Mouse (Mus musculus) liver, embryonic 13.5 days (tissue): ENCODE measurements at regions not wholly inside any gene's neighbourhood (a gene's known extent, or its start where the extent isn't known, plus 50 kb on each side); places are given as distances from the start of the nearest gene placed in this dataset.

Experiments
- ATAC-seq: fragments of 200-750 bp; cut with Nextera tagmentation; 2 replicates; pipeline ENCODE4 v1.8.0; 2017; ENCODE audit warnings: low read depth, mild to moderate bottlenecking, moderate number of reproducible peaks, moderate library complexity
- DNase-seq: peaks from one replicate; pipeline ENCODE4 v3.0.0; 2022
- H3K27ac ChIP-seq: fragments of 300-500 bp; sonication (generic); 2 replicates; pipeline ENCODE4 v1.5.1; 2015; ENCODE audit warnings: moderate library complexity, mild to moderate bottlenecking, inconsistent platforms
- H3K27me3 ChIP-seq: fragments of 300-500 bp; sonication (generic); 2 replicates; pipeline ENCODE4 v1.6.1; 2015; ENCODE audit warnings: mild to moderate bottlenecking, inconsistent platforms
- H3K36me3 ChIP-seq: fragments of 300-500 bp; sonication (generic); 2 replicates; pipeline ENCODE4 v1.6.1; 2015; ENCODE audit warnings: mild to moderate bottlenecking, inconsistent platforms
- H3K4me1 ChIP-seq: fragments of 300-500 bp; sonication (generic); replicated peaks from 2 replicates; pipeline ENCODE4 v1.6.1; 2015; ENCODE audit warnings: inconsistent platforms
- H3K4me2 ChIP-seq: fragments of 300-500 bp; sonication (generic); 2 replicates; pipeline ENCODE4 v1.6.1; 2015; ENCODE audit warnings: inconsistent platforms, mild to moderate bottlenecking, moderate library complexity
- H3K4me3 ChIP-seq: fragments of 300-500 bp; sonication (generic); replicated peaks from 2 replicates; pipeline ENCODE4 v1.5.1; 2015; ENCODE audit warnings: mild to moderate bottlenecking, inconsistent platforms
- H3K9ac ChIP-seq: fragments of 300-500 bp; sonication (generic); 2 replicates; pipeline ENCODE4 v1.6.1; 2015; ENCODE audit warnings: mild to moderate bottlenecking, inconsistent platforms
- H3K9me3 ChIP-seq: fragments of 300-500 bp; sonication (generic); replicated peaks from 2 replicates; pipeline ENCODE4 v1.6.1; 2016; ENCODE audit warnings: inconsistent platforms
- WGBS: fragments of 180-500 bp; shearing (Covaris S2); methylation state at CpG from one replicate; pipeline ENCODE4 v1.1.7; 2015; ENCODE audit not compliant: insufficient replicate concordance; 5-methylcytosine and 5-hydroxymethylcytosine counted together

DNA sequence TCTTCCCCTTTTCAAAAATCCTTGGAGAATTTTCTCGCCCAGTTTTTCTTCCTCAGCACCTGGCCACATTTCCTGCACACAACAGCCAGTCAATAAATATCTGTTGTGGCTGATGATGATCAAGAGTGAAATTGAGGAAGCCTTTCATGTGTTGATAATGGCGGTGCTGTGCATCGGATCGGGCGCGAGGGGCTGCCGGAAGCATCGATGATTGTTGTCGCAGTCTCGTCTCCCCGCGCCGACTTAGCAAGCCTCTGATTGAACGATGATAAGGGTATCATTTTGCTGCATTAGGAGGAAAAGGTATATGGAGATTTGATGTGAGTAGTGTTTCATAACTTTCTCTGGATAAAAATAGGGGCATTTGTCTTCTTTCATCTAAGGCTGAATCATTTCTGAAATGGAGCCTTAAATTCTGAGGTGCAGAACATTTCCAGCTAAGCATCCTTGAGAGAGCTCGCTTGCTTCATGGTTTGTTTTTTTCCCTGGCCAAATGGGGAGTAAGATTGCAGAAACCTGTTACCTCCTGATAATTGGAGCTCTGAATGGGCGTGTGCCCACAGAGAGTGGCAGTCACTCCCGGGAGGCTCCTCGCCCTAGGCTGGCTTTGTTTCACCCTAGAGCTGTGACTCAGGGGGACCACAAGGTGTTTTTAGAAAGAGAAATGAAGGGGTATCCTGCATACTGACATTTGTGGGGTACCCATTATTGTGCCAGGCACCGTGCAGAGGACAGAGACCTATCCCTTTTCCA is 94.8 kb upstream of the Podxl start:
- peak overlapping the region; percentile 81 for H3K4me2 ChIP-seq
- peak overlapping the region; percentile 68 for H3K9ac ChIP-seq

DNA sequence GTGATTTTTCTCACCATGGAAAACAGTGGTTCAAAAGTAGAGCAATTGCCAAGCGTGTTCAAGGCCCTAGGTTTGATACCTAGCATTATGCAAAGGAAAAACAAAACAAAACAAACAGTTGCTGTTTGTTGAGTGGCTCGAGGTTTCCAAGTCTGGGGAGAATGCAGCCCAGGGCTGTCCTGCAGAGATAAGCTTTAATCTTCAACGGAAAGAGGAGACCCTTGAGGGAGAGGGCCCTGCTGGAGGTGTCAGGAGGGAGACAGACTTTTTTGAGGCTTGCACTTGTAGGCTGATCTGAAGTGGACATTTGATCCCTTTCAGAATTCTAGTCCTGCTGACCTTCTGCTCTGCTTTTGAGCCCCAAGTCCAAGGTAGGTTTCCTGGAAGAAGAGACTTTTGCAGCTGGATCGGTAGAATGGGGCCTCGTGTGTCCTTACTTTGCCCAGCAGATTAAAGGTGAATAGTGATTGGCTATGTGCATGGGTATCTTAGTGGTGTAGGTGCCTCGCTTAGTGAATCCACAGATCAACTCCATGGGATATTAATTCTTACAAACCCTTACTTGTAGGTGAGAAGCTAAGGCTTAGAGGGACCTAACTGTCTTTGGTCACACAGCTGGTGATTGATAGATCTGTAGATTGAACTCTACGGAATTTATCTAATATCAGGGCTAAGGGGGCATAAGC is 87.2 kb upstream of the Podxl start:
- ATAC-seq: peak; percentile 97
- peak overlapping the region; percentile 27 for H3K4me3 ChIP-seq
- 17% methylated on average over 7 of the region's 7 CpGs for WGBS

More for the DNA sequence above, 94.8 kb upstream of the Podxl start:
- H3K27ac ChIP-seq: peak overlapping the region; percentile 95
- DNase-seq (peak; percentile 81), ATAC-seq (peak; percentile 97)
- H3K36me3 ChIP-seq: no peaks in the 10 kb centered on the region
- peaks cover 54% of the 10 kb centered on the region for H3K4me1 ChIP-seq
- WGBS: 22% methylated on average over 19 of the region's 19 CpGs
- H3K27me3 ChIP-seq: no peaks in the 10 kb centered on the region
- peak overlapping the region; percentile 53 for H3K4me3 ChIP-seq
- no peaks in the 10 kb centered on the region for H3K9me3 ChIP-seq

DNA sequence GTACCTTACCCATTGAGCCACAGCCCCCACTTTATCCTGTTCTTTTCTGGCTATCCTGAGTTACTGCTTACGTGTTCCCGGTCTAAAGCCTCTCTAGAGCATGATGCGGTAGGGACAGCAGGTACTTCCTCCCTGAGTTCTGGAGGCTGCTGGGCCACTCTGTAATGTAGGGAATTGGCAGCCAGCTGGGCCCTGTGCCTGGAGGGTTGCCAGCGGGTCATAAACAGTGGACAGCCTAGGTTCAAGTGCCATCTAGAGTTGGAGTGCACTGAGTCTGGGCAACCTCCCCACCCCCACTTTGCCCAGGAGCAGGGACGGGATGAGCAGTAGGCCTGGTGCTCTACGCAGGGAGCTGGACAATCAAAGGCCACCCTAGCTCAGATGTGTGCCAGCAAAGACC is 81.5 kb upstream of the Podxl start:
- Histone ChIP-seq H3K36me3 (no peaks in the 10 kb centered on the region), H3K4me2 (no peak overlapping the region), H3K4me1 (peaks cover 70% of the 10 kb centered on the region), H3K27ac (peak overlapping the region; percentile 74), H3K9ac (peak overlapping the region; percentile 39; the same call in 1 of the 2 replicates), H3K4me3 (no peak overlapping the region), H3K27me3 (no peaks in the 10 kb centered on the region), H3K9me3 (no peaks in the 10 kb centered on the region)
- DNase-seq (no peak), ATAC-seq (no peak)
- WGBS: 72% methylated on average over 6 of the region's 6 CpGs

More for the DNA sequence above, 87.2 kb upstream of the Podxl start:
- Histone ChIP-seq H3K4me2 (peak overlapping the region; percentile 54), H3K9ac (peak overlapping the region; percentile 52), H3K36me3 (no peaks in the 10 kb centered on the region), H3K27ac (peak overlapping the region; percentile 84), H3K4me1 (peaks cover 62% of the 10 kb centered on the region), H3K9me3 (no peaks in the 10 kb centered on the region), H3K27me3 (no peaks in the 10 kb centered on the region)
- peak; percentile 67 for DNase-seq

DNA sequence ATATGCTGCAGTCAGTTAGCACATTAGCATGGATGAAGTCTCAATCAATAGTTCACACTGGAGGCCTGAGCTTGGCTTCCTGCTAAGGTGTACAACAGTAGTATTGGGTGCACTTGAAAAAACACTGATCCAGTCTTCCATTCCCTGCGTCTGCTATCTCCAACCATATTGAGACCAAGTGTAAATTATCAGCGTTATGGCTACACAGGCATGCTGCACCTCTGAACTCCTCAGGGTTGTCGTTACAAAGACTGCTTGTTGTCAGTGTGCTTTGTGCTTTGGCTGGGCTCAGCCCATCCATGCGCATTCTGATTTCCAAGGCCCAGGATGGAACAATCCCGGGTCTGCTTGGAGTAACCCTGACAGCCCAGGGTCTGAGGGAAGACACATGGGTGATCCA is 80.7 kb upstream of the Podxl start:
- DNase-seq: peak; percentile 32
- no peaks in the 10 kb centered on the region for H3K27me3 ChIP-seq
- H3K4me1 ChIP-seq: peaks cover 70% of the 10 kb centered on the region
- H3K9ac ChIP-seq: peak overlapping the region; percentile 39; the same call in 1 of the 2 replicates
- 48% methylated on average over 5 of the region's 5 CpGs for WGBS
- H3K4me2 ChIP-seq: peak overlapping the region; percentile 32
- no peaks in the 10 kb centered on the region for H3K36me3 ChIP-seq
- peak; percentile 73 for ATAC-seq
- H3K4me3 ChIP-seq: no peak overlapping the region
- peak overlapping the region; percentile 74 for H3K27ac ChIP-seq
- no peaks in the 10 kb centered on the region for H3K9me3 ChIP-seq

DNA sequence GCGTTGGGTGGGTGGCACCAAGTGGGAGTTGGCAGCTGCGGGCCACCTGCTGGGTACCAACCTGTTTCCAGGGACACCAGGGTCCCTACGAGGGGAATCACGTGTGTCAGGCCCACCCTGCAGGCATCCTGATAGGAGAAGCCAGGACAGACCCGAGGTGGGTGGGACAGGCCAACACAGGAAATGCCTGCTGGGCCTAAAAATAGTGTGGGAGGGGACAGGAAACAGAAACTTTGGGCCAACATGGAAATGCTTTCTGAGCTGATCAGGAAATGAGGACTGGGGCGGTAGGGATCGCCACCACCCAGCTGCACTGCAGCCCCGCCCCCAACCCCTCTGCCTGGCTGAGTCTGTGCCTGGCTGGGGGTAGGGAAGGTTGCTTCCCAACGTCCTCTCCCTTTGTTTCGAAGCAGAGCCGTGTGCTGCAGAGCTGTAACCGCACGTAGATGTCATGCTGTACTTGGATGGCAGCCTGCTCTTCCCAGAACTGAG is 78.7 kb upstream of the Podxl start:
- H3K36me3 ChIP-seq: no peaks in the 10 kb centered on the region
- peaks cover 77% of the 10 kb centered on the region for H3K4me1 ChIP-seq
- no peak overlapping the region for H3K4me3 ChIP-seq
- WGBS: 8% methylated on average over 13 of the region's 13 CpGs
- no peaks in the 10 kb centered on the region for H3K27me3 ChIP-seq
- H3K9ac ChIP-seq: peak overlapping the region; percentile 31; the same call in 1 of the 2 replicates
- H3K9me3 ChIP-seq: no peaks in the 10 kb centered on the region
- H3K27ac ChIP-seq: peak overlapping the region; percentile 81
- DNase-seq (peak; percentile 44), ATAC-seq (peak; percentile 47)
- H3K4me2 ChIP-seq: peak overlapping the region; percentile 31

DNA sequence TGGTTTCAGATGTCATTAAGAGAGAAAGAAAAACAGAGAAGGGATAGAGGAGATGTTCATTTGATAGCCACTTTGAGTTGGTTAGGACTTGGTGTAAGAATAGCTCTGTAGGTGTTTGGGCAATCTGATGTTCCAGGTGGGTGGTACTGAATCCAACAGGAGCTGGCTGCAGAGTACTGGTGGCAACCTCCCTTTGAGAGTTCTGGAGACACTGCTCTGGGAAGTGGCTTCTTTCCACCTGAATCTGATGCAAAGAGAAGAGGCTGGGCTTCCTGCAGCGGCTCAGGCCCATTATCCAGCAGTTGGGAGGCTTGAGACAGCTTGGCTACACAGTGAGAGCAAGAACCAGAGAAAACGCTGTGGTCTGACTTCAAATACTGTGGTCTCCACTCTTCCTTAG is 77.0 kb upstream of the Podxl start:
- no peak for ATAC-seq
- peak overlapping the region; percentile 52; the same call in 1 of the 2 replicates for H3K27ac ChIP-seq
- WGBS: 59% methylated on average over 2 of the region's 2 CpGs

DNA sequence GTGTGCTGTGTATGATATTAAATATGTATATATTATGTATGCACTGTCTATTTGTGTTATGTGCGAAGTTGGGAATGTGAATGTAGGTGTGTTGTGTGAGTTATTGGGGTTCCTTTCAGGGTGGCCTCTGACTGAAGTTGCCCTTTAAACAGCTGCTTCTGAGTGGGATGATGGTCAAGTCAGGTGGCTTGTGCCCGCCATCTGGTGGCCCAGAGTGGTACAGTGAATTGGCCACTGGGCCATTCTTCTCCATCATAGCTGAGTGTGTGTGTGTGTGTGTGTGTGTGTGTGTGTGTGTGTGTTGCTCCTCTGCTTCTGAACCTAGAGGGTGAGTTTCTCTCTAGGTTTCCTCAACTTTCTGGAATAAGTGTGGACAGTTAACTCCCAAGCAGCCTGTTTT is 75.7 kb upstream of the Podxl start:
- no peak overlapping the region for H3K4me3 ChIP-seq
- WGBS: 13% methylated on average over 2 of the region's 2 CpGs
- no peaks in the 10 kb centered on the region for H3K36me3 ChIP-seq
- H3K4me2 ChIP-seq: no peak overlapping the region
- no peaks in the 10 kb centered on the region for H3K27me3 ChIP-seq
- peak; percentile 70 for DNase-seq
- peaks cover 72% of the 10 kb centered on the region for H3K4me1 ChIP-seq
- no peak overlapping the region; the same call in 1 of the 2 replicates for H3K27ac ChIP-seq
- no peaks in the 10 kb centered on the region for H3K9me3 ChIP-seq
- H3K9ac ChIP-seq: no peak overlapping the region
- ATAC-seq: peak; percentile 48

More for the DNA sequence above, 77.0 kb upstream of the Podxl start:
- H3K9ac ChIP-seq: no peak overlapping the region
- H3K4me3 ChIP-seq: no peak overlapping the region
- no peak overlapping the region for H3K4me2 ChIP-seq
- no peaks in the 10 kb centered on the region for H3K36me3 ChIP-seq
- H3K27me3 ChIP-seq: no peaks in the 10 kb centered on the region
- peaks cover 85% of the 10 kb centered on the region for H3K4me1 ChIP-seq
- DNase-seq: no peak
- no peaks in the 10 kb centered on the region for H3K9me3 ChIP-seq

DNA sequence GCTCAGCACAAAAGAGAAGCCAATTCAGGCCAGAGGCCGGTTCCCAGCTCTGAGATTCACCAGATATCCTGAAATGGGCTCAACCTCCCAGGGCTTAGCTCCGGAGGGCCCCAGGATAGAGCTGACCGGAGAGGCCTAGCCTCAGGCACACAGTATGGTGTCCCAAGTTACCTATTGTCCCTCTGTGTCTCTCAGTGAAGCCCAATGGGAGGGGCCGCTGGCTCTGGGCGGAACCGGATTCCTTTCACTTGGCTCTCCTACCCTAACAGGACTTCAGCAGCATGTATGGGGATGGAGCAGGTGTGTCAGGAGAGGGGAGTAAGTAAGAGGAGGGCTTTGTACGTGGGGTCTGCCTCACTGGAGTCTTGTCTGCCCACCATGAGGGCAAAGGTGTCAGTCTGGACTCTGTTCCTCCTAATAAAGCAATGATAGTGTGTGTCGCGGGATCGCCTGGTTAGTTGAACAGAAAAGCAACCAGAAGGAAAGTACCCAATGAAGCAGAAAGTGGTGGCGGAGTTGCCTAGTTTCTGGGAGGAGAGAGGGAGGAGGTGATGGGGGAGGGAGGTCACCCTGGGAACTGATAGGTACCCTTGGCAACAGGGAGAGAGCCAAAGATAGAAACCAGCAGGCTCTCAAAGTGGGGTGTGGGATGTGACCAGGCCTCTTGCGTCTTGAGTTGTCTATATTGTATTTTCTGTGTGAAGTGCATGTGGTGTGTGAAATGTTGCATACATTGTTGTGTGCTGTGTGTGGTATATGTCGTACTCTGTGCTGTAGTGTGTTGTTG is 74.8 kb upstream of the Podxl start:
- peak overlapping the region; percentile 44 for H3K9ac ChIP-seq
- H3K4me2 ChIP-seq: peak overlapping the region; percentile 46
- no peaks in the 10 kb centered on the region for H3K9me3 ChIP-seq
- H3K4me1 ChIP-seq: peaks cover 67% of the 10 kb centered on the region
- peak overlapping the region; percentile 65; the same call in 1 of the 2 replicates for H3K27ac ChIP-seq
- H3K27me3 ChIP-seq: no peaks in the 10 kb centered on the region
- peak; percentile 73 for ATAC-seq
- peak; percentile 42 for DNase-seq
- peak overlapping the region; percentile 13; the same call in 1 of the 2 replicates for H3K4me3 ChIP-seq
- no peaks in the 10 kb centered on the region for H3K36me3 ChIP-seq
- 71% methylated on average over 13 of the region's 13 CpGs for WGBS

DNA sequence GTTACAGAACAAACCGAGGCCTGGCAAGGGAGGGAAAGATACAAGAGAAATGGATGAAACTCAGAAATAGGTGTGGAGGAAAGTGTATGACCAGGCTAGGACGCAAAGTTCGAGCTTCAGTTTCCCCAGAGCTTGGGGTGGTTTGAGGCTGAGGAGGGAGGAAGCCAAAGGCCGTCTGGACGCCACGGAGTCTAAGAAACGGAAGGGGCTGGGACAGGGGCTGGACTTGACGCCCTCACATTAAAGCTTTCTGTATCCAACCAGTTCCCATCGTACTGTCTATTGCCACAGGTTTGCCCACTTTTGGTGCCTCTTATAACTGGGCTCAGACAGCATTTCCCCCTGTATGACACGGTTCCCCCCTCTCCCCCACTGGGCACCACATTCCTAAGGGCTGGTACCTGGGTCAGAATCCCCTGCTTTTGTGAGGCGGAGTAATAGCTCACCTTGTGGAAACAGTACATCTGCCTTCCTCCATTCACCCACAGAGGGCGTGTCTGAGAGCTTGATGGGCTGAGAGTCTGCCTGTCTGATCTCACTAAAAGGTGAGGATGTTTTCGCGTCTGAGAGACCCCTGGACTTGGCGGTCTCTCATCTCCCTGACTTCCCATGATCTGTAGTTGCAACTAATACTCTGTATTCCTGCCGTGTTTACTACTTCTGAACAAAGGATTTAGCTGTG is 73.7 kb upstream of the Podxl start:
- Histone ChIP-seq H3K4me3 (peak overlapping the region; percentile 13), H3K27me3 (no peaks in the 10 kb centered on the region), H3K9me3 (no peaks in the 10 kb centered on the region), H3K4me2 (peak overlapping the region; percentile 46), H3K9ac (peak overlapping the region; percentile 15; the same call in 1 of the 2 replicates), H3K36me3 (no peaks in the 10 kb centered on the region), H3K4me1 (peaks cover 57% of the 10 kb centered on the region), H3K27ac (peak overlapping the region; percentile 30; the same call in 1 of the 2 replicates)
- ATAC-seq (0 out of 2 replicates have a peak, but pooled peaks have one; percentile 7), DNase-seq (peak; percentile 35)
- 19% methylated on average over 16 of the region's 16 CpGs for WGBS

DNA sequence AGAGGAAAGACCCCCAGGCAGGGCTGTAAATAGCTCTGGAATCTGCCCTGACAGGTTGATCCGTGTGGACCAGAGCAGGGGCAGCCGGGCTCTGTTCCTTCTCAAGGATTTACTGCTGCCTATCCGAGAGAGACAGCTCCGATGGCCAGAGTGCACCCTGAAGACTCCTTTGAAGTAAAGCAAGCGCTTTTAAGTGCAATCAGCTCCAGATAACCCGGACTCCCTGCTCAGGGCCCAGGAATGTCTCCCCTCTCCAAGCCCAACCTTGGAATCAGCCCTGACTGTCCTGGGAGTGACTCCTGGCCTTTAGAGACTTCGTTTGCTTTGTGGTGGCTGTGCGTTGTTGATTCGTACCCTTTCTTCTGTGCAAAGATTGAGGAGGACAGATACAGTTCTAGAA is 73.2 kb upstream of the Podxl start:
- DNase-seq (no peak), ATAC-seq (no peak)
- H3K36me3 ChIP-seq: no peaks in the 10 kb centered on the region
- 0 out of 2 replicates have a peak overlapping the region, but pooled peaks have one; percentile 30 for H3K27ac ChIP-seq
- H3K4me1 ChIP-seq: peaks cover 51% of the 10 kb centered on the region
- H3K4me3 ChIP-seq: no peak overlapping the region
- 0 out of 2 replicates have a peak, but pooled peaks cover 3% of the 10 kb centered on the region for H3K27me3 ChIP-seq
- H3K9ac ChIP-seq: 0 out of 2 replicates have a peak overlapping the region, but pooled peaks have one; percentile 28
- 40% methylated on average over 9 of the region's 9 CpGs for WGBS
- peak overlapping the region; percentile 46; the same call in 1 of the 2 replicates for H3K4me2 ChIP-seq
- H3K9me3 ChIP-seq: no peaks in the 10 kb centered on the region
